Mouse (Mus musculus) adrenal gland, postnatal 10 days (tissue): ENCODE data around the gene Zfhx3. TPM values are rescaled to one million over a fixed set of nuclear protein-coding genes. Genes with fewer than 3 reads are reported as not detected.

Experiments
- DNase-seq: peaks from one replicate; pipeline ENCODE4 v3.0.0; 2021; ENCODE audit warnings: mixed read lengths
- total RNA-seq, 2 experiments: library from RNA; stranded (reverse); gene quantifications; 2 replicates each; pipeline ENCODE4 v1.2.3; 2021

Gene Zfhx3
- total RNA-seq, 2 experiments from 2014 or later = 25.8 to 31.5 TPM

DNA sequence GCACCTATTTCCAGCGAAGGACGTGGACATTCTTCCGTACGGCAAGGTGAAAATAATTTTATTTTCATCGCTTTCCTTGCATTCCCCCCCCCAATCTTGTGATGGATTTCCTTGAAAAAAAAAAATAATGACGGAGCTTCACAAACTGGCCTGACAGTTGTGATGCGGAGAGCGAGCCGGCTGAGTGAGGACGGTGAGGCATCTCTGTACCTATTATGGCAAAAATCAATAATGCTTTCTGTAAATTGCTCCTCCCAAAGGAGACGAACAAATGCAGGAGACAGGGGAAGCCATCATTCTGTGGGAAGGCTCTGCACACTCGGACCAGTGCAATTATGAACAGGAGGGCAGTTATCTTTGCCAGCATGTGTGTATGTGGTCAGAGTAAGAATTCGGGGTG is 156.2 kb downstream of the Zfhx3 start:
- DNase-seq = no peak

DNA sequence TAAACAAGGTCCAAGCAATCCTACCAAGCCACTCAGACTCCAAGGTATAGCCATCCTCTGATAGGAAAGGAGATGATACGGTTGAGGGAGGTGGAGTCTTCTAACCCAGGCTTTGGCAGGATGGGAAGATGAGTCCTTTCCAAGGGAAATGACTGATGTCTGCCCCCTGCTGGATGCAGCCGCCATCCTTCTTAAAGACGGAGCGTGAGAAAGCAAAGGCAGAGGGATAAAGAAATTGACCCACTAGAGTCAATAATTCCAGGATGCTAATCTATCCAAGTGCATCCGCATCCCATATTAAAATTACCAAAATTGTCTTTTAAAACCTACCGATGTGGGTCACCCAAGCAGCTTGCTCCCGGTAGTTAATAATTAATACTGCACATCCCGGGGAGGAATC is 158.7 kb downstream of the Zfhx3 start:
- DNase-seq = peak; percentile 74

DNA sequence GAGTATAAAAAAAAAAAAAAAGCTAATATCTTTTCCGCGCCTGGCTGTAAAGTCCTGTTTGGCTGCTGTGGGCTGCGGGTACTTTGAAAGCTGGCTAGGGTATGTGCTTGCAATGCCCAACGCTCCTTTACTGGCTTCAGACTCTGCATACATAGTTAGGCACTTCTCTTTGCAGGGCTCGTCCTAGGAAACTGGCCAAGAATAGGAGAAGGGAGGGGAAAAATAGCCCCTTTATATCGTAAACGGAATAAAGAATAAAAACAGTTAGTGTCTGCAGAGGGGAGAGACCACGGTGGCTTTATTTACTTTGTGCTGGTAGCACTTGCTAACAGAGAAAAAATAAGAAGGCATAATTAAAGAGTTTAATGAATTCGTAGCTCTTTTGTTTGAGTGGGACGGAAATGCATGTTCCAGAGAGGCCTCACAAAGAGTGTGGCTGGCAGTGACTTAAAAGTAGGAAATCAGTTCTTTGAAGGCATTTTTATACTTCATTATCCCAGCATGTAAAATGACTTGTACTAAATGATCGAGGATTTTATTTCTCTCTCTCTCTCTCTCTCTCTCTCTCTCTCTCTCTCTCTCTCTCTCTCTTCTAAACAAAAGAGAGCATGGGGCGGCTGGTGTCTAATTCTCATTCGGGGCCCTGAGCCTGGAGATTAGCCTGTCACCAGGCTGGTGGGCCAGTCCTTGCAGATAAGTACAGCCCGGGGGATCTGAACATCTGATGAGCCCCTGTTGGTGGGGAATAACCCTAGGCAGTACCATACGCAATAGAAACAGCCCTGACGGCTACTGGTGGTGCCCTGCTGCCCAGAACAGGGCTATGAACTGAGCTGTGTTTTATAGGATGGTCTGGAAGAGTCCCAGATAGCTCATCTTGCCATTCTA is 159.8 kb downstream of the Zfhx3 start:
- DNase-seq = no peak

DNA sequence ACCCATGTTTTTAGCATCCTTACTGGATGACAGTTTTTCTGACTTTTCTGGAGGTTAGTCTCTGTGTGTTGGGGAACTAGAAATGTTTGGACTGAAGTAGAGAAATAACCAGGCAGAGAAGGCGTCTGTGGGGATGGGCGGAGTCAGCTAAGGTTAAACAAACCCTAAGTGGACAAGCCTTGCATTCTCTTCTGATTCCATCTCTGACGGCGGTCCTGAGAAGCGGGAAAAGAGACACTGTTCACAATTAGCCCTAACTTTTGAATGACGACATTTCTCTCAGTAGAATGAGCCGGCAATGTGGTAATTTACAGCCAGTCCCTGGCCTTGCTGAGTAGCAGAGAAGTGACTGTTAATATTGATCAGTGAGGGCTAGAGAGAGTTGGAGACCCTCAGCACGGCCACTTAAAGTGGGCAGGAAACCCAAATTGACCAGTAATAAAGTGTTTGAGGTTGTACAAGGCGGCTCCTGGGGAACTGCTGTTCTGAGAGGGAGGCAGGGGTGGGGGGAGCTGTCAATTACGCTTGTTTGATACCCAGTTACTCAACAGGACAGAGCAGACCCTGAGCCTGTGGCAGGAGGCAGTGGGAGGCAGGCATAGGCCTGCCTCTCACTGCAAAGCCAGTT is 162.1 kb downstream of the Zfhx3 start:
- DNase-seq = no peak

- peak; percentile 49 for DNase-seq
These were observed 182.6 kb downstream of the Zfhx3 start for GRCm38 (mm10) chr8:108125053-108125452.

DNA sequence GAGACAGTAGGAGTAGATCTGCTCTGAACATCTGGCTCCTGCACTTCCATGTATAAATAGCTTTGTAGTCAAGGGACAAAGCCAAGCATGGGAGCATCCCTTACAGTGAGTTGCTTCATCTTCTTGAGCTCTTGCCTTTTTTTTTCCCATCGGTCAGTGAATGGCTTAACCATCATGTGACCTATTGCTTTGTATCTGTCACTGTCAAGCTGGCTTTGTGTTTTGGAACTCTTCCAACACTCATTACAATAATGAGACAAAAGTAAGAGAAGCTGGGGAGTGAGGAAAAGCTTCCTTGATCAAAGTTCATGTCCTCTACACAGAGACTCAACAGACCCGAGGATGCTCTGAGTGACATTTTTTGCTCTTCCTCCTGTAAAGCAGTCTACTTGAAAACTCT is 183.0 kb downstream of the Zfhx3 start:
- no peak for DNase-seq

GRCm38 (mm10) chr8:108146536-108146935 is 204.1 kb downstream of the Zfhx3 start:
- DNase-seq = no peak

GRCm38 (mm10) chr8:108148599-108149249 is 206.3 kb downstream of the Zfhx3 start:
- no peak for DNase-seq

DNA sequence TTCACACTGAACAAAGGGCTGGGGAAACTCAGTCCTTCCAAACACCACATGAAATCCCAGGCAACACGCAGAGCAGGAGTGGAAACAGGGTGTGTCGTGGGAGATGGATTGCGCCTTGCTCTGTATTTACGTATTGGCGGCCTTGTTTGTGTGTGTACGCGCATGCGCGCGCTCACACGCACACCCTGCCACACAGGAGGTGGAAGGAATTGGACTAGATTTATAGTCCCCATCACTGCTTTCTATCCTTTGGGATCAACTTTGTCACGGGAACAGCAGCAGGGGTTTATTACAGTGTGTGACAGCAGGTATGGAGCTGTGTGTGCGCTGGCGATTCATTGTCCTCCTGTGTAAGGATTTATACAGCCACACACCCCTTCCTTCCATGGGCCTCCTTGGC is 228.4 kb downstream of the Zfhx3 start:
- no peak for DNase-seq

DNA sequence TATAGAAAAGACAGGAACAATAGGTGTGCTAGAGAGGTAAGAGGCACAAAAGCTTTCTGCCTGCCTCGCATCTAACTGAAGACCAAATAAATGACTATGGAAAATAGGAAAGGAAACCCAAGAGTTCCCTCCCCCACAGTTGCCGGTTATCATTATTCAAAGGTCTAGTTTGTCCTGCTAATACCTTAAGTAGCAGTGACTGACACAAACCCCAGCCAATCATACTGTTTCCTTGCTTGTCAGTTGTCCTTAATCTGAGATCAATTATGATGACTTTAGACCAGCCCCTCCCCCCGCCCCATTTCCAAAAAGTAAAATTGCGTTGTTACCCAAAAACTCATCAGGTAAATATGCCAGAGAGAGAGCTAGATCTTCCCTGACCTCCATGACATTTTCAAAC is 240.9 kb downstream of the Zfhx3 start:
- DNase-seq = no peak

DNA sequence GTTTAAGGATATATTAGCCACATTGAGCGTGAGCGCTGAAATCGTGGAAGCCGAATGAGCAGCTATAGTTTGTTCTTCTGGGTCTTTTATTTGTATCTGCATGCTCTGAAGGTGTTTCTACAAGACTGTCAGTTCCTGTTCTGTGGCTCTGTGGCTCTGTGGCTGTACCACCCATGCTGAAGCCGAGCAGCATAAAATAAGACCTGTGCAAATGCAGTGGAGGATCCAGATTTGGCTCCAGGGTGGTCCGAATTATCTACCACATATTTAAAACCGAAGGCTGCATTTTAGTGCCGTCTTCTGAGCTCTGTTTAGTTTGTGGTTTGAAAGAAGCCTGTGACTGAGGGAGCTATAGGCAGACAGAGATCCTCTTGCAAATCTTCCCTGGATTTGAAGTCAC is 241.5 kb downstream of the Zfhx3 start:
- DNase-seq = no peak

DNA sequence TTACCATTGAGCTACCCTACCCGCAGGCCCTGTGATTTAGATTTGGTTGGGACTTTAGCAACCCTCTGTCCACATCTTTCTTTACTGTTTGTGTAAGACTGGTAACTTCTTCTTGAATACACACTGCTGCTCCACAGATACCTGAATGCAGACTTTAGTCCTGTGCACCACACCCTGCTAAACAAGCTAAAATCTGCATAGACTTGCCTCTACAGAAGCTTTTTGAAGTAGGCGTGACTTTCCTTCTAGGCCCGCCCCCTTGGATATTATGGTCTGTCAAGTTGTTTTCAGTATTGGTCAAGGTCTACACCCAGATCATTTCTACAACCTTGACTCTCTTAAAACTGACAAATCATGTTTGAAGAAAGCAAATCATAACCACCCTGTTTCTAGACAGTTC is 243.8 kb downstream of the Zfhx3 start:
- DNase-seq = no peak

DNA sequence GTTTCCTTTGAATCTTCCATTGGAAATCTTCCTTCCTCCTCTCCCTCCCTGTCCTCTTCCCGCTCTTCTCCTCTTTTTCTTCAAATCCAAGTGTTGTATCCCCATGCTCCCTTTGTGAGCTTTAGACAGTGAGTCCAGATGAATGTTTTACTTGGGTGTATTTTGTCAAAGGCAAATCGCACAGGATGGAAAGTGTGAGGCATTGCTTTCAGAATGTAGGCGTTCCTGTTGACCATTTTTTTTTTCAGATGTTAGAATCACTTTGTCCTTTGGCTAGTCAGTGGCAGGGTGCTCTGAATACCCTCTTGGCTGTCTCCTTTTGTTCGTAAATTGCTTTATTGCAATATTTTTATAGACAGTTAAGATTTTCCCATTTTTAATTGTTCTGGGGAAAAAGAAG is 245.6 kb downstream of the Zfhx3 start:
- no peak for DNase-seq

GRCm38 (mm10) chr8:108194571-108194970 is 252.1 kb downstream of the Zfhx3 start:
- DNase-seq = no peak

- DNase-seq = no peak
These were observed 272.6 kb downstream of the Zfhx3 start for GRCm38 (mm10) chr8:108215026-108215425.

DNA sequence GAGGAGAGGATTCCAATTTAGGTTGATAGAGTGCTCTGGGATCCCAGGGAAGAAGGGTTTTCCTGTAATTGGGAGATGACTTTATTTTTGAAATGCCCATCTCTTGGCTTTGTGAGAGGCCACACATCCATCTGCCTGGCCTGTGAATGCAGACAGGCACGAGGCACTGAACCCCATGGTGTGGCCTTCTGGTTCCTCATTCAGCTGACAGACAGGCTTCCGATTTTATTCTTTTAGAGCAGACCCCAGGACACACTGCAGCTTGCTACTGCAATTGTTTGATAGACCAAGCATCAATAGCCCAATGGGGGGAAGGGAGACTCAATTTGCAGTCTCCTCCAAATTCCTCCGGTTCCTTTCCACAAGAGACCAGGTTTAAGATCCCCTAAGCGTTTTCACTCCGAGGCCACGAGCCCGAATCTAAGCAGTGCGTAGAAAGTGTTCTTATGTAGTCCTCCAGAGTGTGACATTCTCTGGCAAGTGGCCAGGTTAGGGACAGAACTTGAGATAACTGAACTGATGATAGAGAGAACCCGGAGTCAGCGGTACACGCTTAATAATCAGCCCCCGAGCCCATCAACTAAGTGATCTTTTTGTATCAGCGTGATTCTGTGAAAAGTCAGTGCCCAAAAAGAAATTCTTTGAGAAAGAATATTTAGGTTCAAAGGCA is 275.9 kb downstream of the Zfhx3 start:
- peak; percentile 28 for DNase-seq

GRCm38 (mm10) chr8:108220511-108220910 is 278.1 kb downstream of the Zfhx3 start:
- DNase-seq = peak; percentile 34

DNA sequence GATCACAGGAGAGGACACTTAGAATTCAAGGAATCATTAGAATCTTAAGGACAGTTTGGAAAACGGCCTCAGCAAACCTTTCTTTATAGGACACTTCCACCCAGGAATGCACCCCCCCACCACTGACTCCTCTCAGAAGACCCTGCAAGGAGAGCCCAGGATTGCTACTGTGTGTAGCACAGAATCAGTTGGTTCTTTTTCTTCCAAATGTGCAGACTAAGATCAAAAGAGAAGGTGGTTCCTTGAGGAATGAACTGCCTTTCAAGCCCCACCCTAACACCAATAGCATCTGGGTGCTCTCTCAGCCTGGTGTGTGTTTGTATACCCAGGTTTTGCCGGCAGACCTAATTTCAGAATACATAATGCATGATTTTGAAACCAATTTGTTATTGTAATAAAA is 279.6 kb downstream of the Zfhx3 start:
- no peak for DNase-seq

DNA sequence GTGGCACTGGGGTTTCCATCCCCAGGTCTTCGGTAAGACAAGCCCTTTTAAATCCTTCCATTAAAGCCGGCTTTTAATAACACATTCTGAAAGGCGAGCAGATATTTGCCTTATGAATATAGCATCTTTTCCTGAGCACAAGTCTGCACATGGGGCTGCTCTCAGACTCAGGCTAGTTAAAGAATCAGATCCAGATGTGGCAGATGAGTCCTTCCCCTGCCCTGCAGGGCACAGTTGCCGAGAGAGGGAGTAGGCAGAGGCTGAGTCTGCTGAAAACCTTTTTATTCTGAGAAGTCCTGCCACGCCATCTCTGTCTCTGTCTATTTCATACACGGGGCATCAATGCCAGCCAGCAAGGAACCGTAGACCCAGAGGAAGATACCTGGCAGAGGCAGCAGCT is 289.9 kb downstream of the Zfhx3 start:
- no peak for DNase-seq

DNA sequence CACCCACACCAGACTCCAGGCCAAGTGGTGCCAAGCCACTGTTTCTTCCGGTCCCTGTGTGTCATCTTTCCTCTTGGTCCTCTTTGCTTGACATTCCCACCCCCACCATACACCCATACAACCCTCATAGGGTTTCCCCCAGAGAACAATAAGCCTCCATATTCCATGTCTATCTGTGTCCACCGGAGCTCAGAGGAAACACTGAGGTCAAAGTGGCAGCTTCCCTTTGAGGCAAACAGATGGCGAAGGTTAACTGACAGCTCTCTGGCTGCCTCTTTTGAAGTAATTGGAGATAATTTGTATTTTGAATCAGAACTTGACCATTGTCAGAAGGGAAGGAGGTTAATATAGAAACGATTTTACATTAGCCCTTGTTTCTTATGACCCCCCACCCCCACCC is 292.0 kb downstream of the Zfhx3 start:
- no peak for DNase-seq

- no peak for DNase-seq
These were observed 294.3 kb downstream of the Zfhx3 start for GRCm38 (mm10) chr8:108236715-108237114.

GRCm38 (mm10) chr8:108239531-108239930 is 297.1 kb downstream of the Zfhx3 start:
- no peak for DNase-seq
